Mouse (Mus musculus) stomach, postnatal 0 days (tissue): ENCODE data around the gene Rufy4.

Source experiments
- CTCF ChIP-seq: IDR thresholded peaks from 2 replicates; pipeline ENCODE4 v1.5.1; 2016; ENCODE audit warnings: antibody characterized with exemption, low read depth, mild to moderate bottlenecking, moderate library complexity
- EP300 ChIP-seq: optimal IDR thresholded peaks from 2 replicates; pipeline ENCODE3; 2016; ENCODE audit warnings: antibody characterized with exemption

- TF ChIP-seq EP300 (no peak), CTCF (peak; percentile 57)
Measured at GRCm38 (mm10) chr1:74132011-74132410, 6.7 kb downstream of the Rufy4 start.
